ENCODE assay signal across 8 mouse cellular contexts in genomic region chr1:55665828-55666673, GRCm38 (mm10).
DNase-seq lines count a peak whose midpoint lies in the region; TF ChIP-seq lines count a peak whose summit lies in the region.

No protein-coding gene starts in this region.

- intact Hi-C loops in gastrocnemius, adult 2 months (cut with DNase I): no loop called here
- intact Hi-C loops in gastrocnemius, postnatal 36 days (cut with DNase I): no loop called here
- intact Hi-C loops in left cerebral cortex, postnatal 4 days (cut with DNase I): no loop called here

- peak overlapping the region; percentile 24; the same call in 1 of the 2 replicates for H3K4me3 ChIP-seq in gastrocnemius, adult 2 months

- DNase-seq in gastrocnemius, adult 2 months: peak; percentile 56
- no peak for DNase-seq in gastrocnemius, postnatal 36 days
- DNase-seq in cerebellum, adult 8-10 months: peak; percentile 16
- peak; percentile 9 for DNase-seq in gastrocnemius, postnatal 25 days
- DNase-seq in left cerebral cortex, postnatal 4 days: peak; percentile 93
- DNase-seq in right cerebral cortex, postnatal 36 days (ENCODE audit: low spot score in 2 of 2): peak; percentile 25
- DNase-seq in kidney, adult 18-20 months: no peak
- DNase-seq in thymus, postnatal 25 days: no peak

- peak overlapping the region; percentile 31 for H3K27ac ChIP-seq in gastrocnemius, adult 2 months

- TF ChIP-seq CTCF in gastrocnemius, adult 2 months (IDR thresholded peaks at IDR 0.05): no peak

Comparison
In these comparisons a context has a peak if more than half of its experiments do, and no peak if none do; other contexts are left out.
1. DNase-seq: peak in gastrocnemius, adult 2 months (single experiment), cerebellum, adult 8-10 months (single experiment), gastrocnemius, postnatal 25 days (single experiment), left cerebral cortex, postnatal 4 days (single experiment) and right cerebral cortex, postnatal 36 days (2 of 2); none in gastrocnemius, postnatal 36 days (0 of 2), kidney, adult 18-20 months (single experiment) and thymus, postnatal 25 days (single experiment).